Mouse (Mus musculus): ENCODE results near the gene Ercc6l2.

Ercc6l2 gene

DNA sequence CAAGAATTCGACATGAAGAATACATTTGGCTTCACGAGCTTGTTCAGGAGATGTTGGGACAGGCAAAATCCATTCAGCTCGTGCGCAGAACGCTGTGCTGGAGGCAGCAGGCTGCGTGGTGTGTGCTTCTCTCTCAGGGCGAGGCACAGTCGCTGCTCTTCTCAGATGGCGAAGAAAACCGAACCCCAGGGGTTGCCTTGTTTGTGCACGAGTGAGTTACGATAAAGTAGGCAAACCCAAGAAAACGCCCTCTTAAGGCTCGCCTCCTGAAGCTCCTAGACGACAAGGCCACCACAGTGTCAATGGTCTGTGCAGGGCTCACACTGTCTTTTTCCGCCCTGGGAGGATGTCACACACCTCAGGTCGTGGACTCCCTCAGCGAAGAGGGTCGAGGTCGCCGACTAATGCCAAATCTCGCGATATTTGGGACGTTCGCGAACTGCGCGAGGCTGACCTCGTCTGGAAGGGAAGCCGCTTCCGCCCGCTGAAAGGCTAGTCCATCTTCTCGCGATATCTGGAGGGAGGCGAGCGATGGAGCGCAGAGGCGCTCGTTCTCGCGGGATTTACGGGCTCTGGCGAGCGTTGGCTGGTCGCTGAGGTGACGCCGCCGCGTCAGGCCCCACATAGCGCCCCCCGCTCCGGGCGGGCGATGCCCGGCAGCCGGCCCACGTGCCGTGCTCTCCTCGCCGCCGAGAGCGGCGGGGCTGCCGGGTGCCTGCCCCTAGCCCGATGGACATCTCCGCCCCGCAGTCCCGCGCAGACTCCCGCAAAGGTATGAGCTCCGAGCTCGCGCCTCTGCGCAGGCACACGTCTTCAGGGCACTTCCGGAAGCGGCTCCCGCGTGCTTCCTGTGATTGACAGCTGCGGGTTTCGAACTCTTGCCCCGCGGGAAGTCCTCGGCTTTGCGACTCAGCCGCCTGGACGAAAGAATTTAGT is at the start of gene Ercc6l2:
Ercc6l2 (plus strand) TSS at position 495 of the 936 bp plus-strand sequence.
- peak; percentile 99 for DNase-seq

DNA sequence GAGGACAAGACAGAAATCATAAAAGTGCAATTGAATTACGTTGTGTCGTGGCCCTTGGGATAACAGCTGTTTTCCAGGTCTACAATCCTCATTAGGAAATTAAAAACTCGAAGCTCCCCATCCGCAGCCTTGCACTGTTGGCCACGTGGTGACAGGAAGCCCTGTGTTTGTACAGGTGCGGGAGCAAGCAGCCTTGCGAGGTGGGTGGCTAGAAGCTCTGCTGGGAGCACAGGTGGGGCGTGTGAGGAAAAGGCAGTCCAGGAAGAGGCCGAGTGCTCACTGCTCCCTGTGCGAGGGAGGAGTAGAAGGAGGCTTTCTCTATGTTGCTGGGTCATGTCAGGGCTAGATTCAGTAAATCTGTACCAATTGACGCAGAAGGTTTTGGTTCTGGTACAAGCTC is 49.0 kb upstream of the Ercc6l2 start:
- no peak for DNase-seq

DNA sequence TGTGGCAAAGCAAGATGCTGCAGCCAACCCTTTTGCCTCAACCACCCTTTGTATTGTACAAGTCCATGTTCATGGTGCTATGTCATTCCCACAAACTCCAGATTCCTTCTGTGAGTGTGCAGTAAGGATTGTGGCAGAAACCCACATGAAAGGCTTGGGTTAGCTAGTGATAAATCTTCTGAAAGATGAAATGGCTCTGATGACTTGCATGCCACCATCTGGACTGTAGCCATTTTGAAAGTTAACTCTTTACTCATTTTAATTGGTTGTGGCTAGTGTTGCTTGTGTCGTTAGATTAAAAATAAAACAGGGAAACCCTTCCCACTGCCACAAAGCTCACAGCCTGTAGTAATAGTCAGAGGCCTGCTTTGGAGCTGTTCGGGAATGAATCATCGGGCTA is 44.0 kb upstream of the Ercc6l2 start:
- DNase-seq: no peak

DNA sequence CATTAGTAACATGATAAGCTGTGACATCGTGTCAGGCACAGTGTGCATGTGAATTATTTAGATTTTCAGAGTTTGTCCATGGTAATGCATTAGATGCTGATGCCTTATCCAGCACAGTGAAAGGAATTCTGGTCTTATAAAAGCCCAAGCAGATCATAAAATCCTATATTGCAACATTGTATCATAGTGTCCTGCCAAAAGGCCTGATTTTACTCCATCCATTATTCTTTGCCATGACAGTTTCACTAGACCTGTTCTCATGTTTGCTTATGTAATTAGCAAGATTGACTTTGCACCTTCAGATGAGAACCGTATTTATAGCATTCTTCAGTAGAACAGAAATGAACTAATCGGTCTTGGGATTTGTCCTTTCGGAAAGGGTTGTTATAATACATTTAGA is 36.1 kb upstream of the Ercc6l2 start:
- DNase-seq: no peak

DNA sequence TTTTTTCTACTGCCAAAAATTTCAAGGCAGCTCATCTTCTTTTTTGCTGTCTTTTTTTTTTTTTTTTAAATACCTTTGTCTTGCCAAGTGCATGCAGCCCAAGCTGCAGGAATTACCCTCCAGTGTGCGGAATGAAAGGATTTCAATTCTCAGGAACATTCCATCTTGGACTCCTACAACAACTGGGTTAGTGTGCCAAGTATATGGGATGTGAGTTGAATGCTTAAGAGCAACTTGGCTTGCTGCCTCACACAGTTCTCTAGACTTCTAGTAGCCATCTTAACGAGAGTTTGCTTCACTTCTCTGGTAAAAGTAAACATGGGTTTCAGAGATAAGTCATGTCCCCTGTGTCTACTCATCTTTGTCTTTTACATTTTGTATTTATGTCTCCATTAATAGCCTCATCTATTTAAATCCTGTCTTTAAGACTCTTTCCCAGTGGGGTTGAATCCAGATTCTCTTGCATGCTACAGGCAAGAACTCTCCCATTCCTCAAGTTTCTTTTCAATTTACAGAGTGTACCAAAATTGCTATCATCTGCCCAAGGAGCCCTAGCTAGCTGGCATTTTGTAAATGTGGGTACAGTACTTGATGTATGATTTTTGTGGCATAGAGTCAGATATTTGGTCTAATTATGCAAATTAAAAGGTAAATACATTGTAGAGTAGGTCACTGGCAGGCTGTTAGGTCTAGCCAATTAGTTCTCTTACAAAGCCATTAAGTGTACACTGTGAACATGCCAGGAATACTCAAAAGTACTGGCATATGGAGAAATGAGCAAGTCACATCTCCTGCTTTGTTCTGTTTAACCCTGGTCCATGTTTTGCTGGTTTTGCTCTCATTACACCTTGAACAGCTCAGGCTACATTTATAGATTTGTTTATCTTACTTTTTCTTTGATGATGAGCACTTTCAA is 35.4 kb upstream of the Ercc6l2 start:
- DNase-seq: peak; percentile 28 to 36

DNA sequence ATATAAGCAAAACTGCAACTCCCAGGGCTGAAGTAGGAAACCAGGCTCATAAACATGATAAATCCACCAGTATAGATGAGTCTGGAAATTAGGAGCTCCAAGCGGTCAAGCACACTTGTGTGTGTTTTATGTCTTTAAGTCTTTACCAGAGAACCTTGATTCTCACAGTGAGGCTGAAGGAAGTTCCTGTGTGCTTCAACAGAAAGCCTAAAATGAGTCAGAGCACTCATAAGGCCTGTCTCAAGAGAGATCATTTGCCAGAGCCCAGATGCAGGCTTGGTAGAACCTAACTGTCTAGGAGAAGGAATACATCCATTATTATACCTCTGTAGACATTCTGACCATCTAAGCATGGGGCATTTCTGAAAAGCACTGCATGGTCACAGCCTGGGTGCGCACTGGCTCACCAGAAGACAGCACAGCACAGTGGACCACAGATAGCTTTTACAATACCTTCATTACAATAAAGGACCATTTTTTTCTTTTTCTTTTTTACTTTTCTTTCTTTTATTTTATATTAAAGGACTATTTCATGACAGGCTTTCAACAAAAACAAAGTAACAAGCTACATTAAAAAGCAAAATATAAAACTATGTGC is 22.7 kb upstream of the Ercc6l2 start:
- DNase-seq: no peak

DNA sequence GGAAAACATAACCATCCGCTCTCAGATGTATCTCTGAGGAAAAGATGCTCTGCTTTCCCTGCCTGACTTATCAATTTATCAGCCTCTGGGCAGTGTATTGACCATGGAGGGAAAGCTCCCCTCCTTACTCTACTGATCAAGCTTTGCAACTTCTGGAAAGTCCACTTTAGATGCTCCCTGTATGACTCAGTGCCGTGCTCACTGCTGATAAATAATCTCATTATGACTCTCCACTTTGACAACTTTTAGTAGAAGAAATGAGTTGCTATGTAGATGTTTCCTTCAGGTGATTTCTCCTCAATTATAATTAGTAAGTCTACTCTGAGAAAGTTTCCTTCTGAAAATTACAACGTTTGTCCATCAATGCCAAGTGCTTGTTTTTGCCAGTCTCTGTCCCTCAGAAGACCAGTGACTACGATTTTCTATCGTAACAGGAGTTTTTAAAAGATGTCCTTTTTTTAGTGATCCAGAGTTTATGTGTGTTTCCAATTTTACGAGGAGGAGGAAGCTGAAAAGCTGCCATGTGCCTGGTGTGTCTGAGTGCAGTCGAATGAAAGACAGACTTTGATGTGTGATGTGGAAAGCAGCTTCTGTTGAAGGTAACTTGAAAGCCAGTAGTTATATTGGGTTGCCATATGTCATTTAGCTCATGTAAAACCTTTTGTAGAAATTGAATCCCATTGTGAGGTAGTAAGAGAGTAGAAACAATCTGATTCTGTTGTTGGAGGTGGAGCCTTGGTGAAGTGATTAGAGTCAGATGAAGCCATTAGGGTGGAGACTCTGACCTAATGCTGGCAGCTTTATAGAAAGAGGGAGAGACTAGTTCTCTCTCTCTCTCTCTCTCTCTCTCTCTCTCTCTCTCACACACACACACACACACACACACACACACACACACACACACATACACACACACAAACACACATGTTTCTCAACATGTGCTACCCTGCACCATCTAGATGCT is 21.4 kb upstream of the Ercc6l2 start:
- no peak for DNase-seq

DNA sequence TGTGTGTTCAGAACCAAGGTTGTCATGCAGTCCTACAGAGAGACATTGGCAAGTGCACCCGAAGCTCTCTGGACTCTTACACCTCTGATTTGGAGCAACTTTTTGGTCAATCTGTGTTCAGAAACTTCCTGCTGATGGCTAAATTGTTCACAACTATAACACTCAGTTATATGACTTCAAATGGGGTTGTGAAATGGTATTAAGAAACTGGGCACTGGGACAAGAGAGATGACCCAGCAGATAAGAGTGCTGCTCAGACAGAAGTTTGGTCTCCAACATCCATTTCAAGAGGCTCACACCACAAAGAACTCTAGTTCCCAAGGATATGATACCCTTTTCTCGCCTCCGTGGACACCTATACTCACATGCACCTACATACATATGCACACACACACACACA is 16.4 kb upstream of the Ercc6l2 start:
- DNase-seq: no peak

DNA sequence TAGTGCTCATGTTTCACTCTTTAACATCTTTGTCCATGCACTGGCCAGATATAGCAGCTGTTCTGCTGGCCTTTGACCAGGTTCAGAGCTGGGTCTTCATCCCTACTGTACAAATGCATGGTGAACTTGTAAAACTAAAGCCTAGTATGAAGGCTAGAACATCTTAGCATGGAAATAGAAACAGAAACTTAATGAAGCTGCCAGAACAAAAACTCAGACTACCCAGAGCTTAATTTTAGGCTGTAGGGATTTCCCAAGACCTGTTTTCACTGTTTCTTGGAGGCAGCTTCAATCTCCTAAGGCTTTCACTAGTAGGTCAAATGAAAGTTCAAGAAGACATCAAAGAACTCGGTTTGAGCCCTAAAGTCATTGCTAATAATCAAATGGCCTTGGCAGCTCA is 15.1 kb upstream of the Ercc6l2 start:
- DNase-seq: no peak

DNA sequence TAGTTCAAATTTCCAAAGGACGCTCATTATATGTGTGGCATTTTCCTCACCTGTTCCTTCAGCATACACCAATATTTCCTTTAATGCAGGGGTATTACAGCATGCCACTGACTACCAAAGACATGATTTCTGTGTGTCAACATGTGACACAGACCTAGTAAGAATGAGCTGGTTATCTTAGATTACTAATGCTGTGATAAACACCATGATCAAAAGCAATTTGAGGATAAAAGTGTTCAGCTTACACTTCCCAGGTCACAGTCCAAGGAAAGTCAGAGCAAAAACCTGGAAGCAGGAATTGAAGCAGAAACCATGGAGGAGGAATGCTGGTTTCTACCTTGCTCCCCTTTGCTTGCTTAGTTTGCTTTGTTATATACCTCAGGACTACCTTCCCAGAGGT is 13.8 kb upstream of the Ercc6l2 start:
- no peak for DNase-seq

DNA sequence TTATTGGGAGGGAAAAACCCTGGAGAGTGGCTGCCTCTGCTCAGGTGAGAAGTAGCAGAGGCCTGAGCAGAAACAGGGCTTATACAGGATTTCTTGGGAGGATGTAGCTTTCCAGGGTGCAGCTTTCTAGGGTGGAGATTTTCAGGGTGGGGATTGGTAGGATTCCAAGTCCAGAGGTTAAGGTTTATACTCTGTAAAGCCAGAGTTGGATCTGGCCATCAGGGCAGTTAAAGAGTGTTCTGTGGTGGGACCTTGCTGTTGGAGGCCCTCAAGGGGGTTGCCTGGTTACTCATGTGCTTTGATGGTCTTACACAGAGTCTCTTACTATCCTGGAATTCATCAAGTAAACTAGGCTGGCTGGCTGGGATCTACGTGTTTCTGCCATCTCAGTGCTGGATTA is 7.8 kb upstream of the Ercc6l2 start:
- DNase-seq: no peak

DNA sequence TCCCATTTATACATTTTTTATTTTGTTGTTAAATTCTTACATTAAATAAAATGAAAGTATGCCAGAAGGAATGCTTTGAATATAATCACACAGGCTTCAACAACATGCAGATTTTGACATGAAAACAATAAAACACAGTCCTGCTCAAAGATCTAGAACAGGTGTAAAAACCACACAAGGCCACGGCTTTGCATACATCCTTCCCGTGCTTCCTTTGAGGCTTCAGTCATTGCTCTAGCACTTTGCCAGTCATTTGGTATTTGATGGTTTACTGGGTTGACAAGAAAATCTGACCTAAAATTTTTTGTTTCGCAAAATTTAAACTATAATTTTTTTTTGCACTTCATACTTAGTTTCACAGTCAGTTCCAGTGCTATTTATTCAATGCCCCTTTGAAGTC is 7.1 kb upstream of the Ercc6l2 start:
- no peak for DNase-seq

DNA sequence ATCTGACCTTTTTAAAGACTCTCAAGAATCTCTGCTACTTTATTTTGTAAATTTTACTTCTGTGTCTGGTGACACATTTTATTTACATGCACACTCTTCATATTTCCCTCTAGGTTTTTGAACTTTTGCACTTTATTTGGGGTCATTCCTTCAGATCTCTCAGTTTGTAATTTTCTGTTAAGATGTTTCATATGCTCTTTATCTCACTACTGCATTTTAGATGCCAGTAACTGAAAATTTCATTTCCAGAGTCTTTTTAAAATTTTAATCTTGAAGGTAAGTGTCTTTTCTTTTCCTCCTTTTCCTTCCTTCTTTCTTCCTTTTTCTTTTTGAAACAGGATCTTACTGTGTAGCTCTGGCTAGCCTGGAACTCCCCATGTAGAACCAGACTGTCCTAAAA is 3.6 kb upstream of the Ercc6l2 start:
- DNase-seq: no peak

DNA sequence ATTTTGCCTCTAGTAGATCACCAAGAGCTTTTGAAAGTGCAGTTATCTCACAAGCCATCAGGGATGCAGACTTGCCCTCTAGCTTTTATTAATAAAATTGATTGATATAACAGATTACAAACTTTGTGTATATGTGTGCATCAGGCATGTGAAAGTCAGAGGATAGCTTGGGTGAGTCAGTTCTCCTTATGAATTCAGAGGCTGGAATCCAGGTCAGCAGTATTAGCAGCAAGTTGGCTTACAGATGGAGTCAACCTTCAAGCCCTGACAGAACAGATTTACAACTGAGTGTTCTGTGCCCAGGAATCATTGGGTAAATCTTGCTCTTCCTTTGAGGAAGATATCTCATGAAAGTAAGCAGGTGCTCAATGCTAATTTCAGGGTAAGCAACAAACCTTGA is 891 bp downstream of the Ercc6l2 start:
- DNase-seq: no peak

DNA sequence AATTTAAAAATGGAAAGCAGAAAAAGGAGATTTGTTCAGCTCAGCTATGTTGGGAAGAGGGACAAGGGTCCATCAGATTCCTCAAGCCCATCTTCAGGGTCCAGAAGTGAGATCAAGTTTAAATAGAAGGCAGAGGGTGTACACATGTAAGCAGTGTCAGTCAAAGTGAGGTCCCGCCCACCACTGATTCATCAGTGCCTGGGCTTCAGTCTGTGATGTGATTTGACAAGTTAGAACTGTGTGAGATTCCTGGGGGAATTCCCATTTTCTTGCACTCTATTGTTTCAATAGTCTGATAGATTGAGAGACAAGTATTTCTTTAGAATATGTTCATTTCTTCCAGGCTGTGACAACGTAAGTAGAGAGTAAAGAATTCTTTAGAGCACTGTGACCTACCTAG is 30.7 kb downstream of the Ercc6l2 start:
- no peak for DNase-seq

DNA sequence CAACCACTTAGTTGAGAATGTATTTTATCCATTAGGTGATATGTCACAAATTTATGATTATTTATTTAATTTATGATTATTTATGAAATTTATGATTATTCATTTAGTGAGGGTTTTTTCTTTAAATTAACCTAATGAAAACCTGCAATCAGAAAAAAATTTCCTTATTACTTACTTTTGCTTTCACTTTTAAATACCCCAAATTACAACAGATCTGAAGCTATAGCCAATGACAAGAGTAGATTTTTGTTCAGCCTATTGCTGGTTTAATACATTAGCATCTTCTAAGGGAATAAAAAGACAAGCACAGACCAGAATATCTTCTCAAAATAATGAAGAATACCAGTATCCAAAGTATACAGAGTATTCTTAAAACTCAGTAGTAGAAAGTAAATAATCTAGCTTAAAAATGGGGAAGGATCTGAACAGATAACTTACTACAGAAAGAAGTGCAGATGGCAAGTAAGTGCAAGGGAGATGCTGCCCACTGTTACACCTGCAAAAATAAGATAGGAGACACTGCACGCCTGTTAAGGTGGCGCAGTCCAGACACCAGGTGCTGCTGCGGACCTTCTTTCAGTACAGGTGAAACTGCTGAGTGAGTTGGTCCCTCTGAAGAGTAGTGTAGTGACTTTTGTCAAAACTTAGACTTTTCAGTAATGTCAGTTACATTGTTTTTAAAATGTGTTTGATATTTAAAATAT is 35.4 kb downstream of the Ercc6l2 start:
- DNase-seq: no peak

DNA sequence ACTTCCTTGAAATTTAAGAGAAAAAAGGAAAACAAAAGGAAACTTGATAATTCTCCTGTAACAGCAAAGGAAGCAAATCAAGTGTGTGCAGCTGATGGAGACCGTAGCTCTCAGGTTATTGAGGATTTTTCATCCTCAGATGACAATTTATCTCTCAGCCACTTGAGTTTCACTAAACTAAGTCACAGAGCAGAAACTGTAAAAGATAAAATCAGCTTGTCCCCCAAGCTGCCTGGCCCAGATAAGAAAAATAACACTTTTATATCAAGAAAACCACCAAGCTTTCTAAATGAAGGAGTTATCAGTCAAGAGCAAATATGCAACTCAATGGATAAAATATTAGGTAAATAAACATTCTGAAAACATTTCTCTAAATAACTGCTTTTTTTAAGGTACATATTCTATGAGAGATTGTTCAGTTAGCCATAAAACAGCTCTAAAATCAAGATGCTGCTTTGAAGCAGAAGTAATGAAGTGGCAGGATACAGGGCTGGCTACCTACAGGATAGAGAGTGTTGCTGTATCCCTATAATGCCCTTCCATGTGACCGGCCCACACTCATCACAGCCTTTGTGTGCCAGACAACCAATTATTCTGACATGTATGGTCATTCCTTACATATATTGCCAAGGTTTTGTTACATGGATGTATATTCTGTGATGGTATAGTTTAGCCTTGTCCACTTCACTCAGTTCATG is 57.7 kb downstream of the Ercc6l2 start:
- no peak for DNase-seq

DNA sequence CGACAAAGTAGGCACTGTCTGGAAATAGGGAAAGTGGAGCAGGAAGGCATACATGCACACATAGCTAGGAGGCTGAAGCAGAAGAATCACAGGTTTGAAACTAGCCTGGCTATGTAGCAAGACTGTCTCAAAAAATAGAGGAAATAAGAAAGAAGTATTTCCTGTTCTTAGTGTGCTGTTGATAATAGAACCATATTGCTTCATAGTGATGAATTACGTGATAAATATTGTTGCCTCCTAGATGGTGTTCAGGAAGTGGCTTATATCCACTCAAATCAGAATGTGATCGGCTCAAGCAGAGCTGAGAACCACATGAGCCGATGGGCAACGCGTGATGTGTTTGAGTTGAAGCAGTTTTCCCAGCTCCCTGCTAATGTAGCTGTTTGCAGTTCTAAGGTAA is 62.1 kb downstream of the Ercc6l2 start:
- no peak for DNase-seq

DNA sequence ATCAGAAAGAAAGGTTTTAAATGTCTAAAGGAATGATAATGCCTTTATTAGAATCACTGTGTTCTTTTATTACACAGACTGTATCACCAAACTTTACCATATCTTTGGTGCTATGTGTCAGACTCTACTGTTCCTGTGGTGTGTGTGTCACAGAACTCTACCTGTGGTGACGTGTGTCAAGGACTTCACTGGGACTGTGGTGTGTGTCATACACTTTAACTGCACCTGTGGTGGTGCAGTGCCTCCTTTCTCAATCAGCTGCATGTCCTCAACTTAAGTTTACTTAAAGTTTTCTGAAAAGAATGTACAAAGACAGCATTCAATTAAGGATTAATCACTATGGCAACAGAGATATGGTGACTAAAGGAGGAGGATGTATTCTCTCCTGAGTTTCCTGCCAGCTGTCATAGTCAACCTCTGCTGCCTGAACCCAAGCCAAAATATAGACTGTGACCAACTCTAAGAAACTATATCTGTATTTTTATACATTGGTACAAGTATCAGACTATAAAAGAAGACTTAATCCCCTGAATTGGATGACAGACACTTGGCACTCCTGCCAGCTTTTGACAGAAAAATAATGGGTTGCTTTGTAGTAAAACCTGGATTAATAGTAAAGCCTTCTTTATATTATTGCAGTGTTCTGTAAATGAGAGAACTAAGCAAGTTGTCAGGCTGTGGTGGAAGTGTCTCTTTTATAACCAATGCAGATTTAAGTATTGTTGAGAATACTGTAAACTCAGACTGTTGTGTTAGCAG is 64.2 kb downstream of the Ercc6l2 start:
- no peak for DNase-seq

DNA sequence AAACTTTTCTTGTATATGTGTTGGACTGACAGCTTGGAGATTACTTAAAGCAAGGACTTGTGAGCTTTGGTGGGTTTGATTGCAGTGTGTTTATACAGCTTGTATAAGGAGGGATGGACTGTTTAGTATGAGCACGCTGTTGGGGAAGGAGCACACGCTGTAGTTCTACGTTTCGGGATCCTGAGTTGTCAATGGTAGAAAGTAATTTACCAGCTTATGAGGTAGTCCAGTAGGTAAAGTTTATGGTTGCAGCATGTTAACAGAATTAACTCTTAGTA is 64.8 kb downstream of the Ercc6l2 start:
- DNase-seq: no peak
